19 mouse cellular contexts compared by ENCODE assay signal in the genomic region with DNA sequence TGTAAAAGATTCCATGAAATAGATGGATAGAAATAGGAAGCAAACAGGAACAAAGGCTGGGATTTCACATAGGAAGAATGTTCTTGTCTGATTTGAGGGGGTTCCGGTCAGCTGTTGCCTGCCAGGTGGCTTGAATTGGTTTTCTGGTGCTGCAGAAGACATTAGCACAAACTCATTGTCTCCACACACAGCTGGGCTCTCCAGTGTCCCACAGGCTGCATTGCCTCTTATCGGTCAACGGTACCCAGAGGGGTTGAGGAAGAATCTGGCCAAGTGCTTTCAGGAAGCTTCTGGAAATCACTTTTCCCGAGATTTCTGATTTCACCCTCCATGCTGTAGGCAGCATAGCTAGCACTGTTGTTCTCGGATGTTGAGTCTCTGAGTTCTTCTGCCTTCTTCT. TPM values are rescaled to one million over a fixed set of nuclear protein-coding genes. Genes with fewer than 3 reads are reported as not detected.
"Had no signal": no experiment of that assay in that cellular context is flagged by ENCODE, and none has a peak within 500 bp of the region (broad histone marks: within the 10 kb centered on the region; RNA-seq: fewer than 3 reads in every experiment).

No protein-coding gene starts in this region.

- H3K36me3 ChIP-seq: limb, embryonic 10.5 days; liver, embryonic 15.5 days; midbrain, embryonic 13.5 days; neural tube, embryonic 12.5 days; stomach, embryonic 15.5 days had no signal

- H3K27ac ChIP-seq: left cerebral cortex, adult 2 months; limb, embryonic 10.5 days; midbrain, embryonic 13.5 days; neural tube, embryonic 12.5 days; stomach, embryonic 15.5 days had no signal

- H3K9ac ChIP-seq: liver, embryonic 15.5 days; midbrain, embryonic 13.5 days; neural tube, embryonic 12.5 days; stomach, embryonic 15.5 days had no signal

- H3K4me1 ChIP-seq: limb, embryonic 10.5 days; midbrain, embryonic 13.5 days; neural tube, embryonic 12.5 days; stomach, embryonic 15.5 days had no signal

- H3K4me3 ChIP-seq: left cerebral cortex, adult 2 months; limb, embryonic 10.5 days; liver, embryonic 15.5 days; midbrain, embryonic 13.5 days; neural tube, embryonic 12.5 days; stomach, embryonic 15.5 days had no signal

- ATAC-seq: lung, postnatal 0 days; midbrain, embryonic 13.5 days had no signal

- H3K4me2 ChIP-seq: midbrain, embryonic 13.5 days; neural tube, embryonic 12.5 days; stomach, embryonic 15.5 days had no signal

- H3K9me3 ChIP-seq: limb, embryonic 10.5 days; liver, embryonic 15.5 days; midbrain, embryonic 13.5 days; neural tube, embryonic 12.5 days; stomach, embryonic 15.5 days had no signal

- H3K27me3 ChIP-seq: liver, embryonic 15.5 days; midbrain, embryonic 13.5 days; neural tube, embryonic 12.5 days; stomach, embryonic 15.5 days had no signal

- DNase-seq: kidney, postnatal 25 days; lung, adult 2 months; lung, postnatal 36 days; thymus, adult 2 months; thymus, postnatal 25 days had no signal

RNA-seq across cellular contexts. Expression of gene Zdhhc11, which starts 27.6 kb away (rescaled TPM):
- total RNA-seq: layer of hippocampus, postnatal 25 days; left cerebral cortex, adult 2 months; left cerebral cortex, postnatal 14 days; megakaryocyte progenitor cell, adult 5-6 weeks; neutrophil, adult 5-6 weeks had no signal
- polyA plus RNA-seq: limb, embryonic 10.5 days; limb, embryonic 14.5 days; liver, embryonic 11.5 days; liver, embryonic 15.5 days; lung, adult 2 months; lung, postnatal 0 days; midbrain, embryonic 13.5 days; neural tube, embryonic 12.5 days; spleen, adult 2 months; stomach, embryonic 15.5 days; thymus, adult 2 months had no signal
